Mouse (Mus musculus) lung, postnatal 36 days (tissue): Measurements from ENCODE around the gene Kank1.

Experiments used
- DNase-seq: peaks from one replicate; pipeline ENCODE4 v3.0.0; 2022; ENCODE audit warnings: mixed read lengths

Gene Kank1

DNA sequence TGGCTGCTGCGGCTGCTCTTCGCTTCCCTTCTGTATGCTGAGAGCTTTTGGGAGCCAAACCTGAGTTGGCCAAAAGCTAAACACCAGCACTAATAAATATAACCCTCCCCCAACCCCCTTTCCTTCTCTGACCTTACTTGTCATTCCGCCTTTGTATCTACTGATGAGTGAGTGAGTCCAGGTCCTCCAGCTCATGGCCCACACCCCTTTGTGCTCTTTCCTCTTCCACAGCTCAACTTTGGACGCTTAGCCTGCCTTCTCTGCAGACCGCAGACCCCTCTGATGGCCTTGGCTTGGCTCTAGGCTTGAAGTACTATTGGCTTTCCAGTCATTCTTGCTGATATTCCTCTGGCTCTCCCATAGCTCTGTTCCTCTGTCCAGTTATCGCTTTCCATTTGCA is 16.4 kb downstream of the Kank1 start:
- no peak for DNase-seq

DNA sequence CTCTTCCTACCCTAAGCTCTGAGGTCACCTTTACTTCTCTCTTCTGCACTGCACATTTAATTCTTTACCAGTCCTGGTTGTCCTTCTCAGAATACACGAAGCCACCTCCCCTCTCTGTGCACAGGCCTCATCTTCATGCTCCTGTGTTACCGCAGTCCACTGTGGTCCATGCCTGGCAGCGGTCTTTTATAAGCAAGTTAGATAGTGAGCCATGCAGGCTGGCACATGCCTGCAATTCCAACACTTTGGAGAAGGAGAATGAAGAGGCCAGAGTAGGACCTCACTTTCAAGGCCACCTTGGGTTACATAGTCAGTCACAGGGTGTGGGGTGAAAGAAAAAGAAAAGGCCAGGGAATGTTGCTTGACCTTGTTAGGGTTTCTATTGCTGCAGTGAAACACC is 16.9 kb downstream of the Kank1 start:
- no peak for DNase-seq

DNA sequence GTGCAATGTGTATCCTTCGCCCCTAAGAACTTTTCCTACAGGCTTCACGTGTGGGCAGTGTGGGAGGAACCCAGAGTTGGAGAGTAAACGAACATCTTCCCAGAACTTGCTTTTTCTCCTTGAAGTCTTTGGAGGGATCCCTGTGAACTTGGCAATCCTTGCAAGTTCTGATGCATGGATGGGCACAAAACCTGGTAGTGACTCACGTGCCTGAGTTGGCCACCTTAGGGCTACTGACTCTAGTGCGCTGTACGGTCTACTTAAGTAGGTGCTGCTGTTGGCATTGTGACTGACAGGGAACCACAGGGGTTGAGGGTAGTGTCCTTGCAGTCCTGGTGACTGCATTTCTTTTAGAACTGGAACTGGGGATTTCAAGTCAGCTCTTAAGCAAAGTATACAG is 21.5 kb downstream of the Kank1 start:
- no peak for DNase-seq

DNA sequence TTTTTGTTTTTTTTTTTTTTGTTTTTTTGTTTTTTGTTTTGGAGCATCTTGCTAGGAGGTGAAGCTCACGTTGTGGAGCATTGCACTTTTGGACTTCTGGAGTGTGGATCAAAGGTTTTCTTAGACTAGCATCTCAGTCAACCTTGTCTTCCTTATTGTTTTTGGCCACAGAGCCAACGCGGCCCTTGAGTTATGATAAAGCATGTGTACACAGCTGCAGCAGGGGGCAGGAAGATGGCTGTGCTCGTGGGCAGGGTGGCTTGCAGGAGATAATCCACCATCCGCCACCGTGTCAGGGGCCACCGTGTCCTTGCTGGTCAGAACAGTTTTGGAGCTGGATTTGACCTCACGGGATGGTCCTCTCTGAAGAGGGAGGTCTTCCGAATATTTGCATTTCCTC is 29.4 kb downstream of the Kank1 start:
- no peak for DNase-seq

DNA sequence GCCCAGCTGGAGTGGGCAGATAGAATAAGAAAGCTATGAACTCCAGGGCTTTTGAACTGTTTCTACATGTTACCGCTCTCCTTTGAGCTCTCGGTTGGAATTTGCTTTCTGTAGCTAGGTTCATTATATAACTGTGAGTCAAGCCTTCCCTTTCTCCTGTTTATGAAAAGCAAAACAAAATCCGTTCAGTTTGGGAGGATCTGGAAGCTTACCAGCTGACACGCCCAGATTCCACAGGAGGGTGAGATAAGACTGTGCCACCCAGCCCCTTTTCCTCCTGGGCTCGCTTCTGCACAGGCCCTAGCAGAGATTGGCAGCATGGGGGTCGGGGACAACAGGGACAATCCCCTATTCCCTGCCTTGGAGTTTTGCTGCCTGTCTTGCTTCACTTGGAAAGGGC is 30.5 kb downstream of the Kank1 start:
- peak; percentile 63 for DNase-seq

DNA sequence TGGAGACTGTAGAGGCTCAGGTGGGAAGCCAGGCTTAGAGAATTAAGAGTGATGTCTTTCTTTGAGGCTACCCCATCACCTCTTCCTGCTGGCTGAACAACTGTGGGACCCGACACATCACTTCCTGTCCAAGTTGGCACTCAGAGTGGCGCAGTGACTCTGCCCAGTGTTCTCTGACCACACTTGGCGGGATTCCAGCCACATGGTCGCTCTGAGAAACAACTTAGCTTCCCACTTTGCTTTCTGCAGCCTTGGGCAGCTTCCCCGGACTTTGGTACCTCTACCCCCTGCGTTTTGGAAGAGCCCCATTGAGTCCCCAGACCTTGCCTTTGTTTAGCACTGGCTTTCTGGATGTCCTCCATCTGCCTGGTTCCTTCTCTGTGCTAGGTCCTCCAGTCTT is 31.8 kb downstream of the Kank1 start:
- peak; percentile 64 for DNase-seq

DNA sequence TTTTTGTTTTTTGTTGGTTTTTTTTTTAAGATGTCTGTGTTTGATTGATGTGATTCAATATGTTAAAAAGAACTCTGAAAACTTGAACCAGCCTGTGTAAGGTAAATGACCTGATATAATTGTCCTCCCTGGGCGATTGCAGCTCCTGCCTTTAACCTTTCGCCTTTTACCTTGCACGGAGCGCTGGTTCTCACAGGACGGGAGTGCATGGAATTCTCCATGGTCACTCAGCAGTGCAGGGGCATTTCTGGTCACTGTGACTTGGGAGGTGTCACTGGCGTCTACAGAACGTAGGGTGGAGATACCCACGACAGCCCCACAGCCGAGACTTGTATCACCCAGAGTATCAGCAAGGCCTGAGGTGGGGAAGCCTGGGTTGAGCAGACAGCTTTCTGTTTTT is 34.8 kb downstream of the Kank1 start:
- no peak for DNase-seq

DNA sequence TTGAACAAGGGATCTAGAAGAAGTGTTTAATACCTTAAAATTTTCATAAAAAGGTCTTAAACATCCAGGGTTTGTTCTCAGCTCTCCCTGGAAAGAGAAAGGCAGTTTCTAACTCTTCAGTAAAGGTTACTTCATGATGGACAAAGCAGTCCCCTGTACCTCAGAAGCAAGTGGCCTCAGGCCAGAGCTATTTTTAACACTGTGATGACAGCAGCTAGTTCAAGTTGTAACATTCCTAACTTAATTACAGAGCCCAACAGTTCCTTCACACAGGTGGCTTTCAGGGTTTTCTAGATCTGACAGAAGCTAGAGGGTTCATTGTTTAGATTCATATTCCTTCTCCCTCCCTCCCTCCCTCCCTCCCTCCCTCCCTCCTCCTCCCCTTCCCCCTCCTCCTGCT is 36.4 kb downstream of the Kank1 start:
- DNase-seq = no peak

DNA sequence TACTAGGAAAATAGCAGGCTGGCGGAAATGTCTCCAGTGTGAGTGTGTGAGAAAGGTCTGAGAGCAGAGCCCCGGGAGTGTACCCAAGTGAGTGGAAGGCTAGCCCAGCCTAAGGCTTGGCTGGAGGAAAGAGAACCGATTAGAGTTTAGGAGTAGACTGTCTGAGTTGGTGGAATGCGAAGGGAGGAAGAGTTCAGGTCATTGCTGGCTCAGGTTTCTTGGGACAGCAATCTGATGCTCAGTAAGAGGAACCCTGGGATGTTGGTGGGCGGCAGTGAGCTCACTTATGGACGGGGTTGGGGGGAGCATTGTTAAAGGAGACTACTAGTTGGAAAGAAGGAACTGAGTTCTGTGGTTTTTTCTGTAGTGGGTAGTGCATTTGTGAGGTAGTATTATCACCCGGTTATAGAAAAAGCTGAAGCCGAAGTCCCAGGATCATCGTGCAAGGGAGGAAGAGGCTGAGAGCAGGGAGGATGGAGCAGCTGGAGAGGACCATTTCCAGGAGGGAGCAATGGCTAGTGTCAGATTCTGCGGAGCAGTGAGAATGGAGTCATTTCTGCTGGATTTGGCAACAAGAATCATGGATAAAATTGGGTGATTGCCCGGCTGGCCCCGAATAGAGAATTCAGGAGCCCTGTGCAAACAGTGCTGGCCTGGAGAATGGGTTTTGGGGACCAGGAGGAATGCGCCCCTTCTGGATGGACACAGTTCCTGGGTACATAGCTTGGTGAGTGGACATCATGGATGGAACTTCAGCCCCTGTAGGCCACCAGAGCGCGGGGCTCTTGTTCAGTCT is 40.0 kb downstream of the Kank1 start:
- DNase-seq = no peak

DNA sequence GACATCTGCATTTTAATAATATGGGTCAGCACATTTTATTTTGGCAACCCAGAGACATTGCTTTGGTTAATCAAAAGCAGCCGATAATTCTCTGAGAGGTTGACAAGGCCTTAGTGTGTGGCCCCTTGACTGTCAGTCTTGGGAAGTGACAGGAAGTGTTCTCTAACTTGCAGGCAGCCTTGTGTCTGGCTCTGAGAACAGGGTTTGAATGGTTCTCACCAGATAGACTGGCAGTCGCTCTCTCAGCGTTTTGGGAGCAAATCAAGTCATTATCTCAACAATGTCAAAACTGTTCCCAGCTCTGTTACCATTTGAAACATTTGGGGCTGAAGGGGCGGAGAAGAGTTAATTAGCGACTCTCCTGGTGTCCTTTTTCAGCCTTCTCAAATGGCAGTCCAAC is 41.0 kb downstream of the Kank1 start:
- DNase-seq = no peak

DNA sequence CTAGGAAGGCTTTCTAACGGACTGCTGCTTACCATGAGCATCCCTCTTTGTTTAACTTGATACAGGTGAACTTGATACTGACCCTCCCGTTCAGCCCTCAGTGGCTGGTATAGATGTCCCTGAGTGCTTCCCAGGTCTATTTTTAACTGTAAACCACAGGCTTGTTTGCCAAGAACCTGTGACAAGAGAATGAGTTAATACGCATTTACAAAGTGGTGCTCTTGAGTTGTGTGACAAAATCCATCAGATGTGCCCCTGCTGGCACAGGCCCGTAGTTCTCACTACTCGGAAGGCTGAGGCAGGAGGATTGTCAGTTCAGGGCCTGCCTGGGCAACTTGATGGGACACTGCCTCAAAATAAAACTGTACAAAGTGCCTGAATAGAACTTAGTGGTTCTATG is 42.8 kb downstream of the Kank1 start:
- no peak for DNase-seq

DNA sequence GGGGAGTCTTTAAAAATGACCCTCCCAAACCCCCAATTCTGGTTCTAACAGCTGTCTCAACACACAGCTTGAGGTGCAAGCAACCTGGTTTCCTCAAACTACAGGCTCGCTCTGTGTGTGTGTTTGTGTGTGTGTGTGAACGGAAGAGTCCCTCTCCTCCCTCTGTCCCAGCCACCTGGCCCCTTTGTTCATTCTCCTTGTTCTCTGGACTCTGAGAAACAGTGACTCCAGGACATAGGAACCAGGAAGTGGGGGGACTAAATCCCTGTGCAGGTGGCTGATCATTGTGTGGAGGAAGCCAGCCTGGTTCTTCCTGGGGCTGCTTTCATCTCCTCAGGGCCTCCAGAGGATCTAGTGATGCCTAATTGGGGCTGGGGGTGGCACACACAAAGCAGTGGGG is 46.9 kb downstream of the Kank1 start:
- no peak for DNase-seq

DNA sequence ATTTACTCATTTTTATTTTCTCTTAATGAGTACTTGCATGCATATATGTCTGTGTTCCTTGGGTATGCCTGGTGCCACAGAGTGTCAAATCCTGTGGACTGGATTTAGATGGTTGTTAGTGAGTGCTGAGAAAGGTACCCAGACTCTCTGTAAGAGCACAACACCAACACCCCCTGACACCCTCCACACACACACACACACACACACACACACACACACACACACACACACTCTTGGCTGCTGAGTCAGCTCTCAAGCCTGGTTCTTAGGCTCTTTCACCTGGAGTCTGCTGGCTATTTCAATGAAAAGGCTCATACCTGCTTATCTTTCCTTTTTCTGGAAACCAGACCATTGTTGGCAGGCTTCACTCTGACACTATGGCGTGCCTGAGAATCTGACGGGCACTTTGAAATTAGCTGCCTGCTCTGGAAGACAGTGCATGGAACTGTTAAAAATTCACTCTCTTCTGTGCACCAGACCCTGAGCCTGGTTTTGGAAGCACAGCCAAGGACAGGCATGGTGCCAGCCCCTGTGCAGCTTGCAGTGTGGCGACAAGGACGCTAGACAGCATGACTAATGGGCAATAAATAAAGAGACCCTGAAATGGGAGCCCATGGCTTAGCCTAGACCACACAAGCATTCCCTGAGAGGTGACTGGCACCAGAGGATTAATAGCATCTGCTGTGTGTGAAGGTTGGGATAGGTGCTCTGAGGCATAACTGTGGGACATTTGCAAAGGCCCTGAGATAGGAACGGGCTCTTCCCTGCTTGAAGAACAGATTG is 49.2 kb downstream of the Kank1 start:
- DNase-seq = no peak

DNA sequence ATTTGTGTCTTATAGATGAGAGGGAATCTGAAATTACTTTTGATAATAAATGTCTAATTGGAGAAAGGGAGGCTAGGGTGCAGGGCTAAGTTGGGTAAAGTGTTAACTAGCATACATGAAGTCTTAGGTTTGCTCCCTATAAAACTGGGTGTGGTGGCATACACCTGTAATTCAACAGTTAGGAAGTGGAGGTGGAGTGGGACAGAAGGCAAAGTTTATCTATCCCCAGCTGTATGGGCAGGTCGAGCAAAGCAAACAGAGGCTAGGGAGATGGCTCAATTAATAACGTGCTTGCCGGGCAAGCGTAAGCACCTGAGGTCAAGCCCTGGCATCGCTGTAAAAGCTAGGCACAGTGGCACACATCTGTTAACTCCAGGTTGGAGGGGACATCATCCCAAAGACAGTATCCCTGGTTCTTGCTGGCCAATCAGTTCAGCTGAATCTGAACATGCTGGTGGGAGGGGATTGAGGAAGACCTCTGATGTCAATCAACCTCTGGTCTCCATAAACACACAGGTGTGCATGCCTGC is 54.3 kb downstream of the Kank1 start:
- no peak for DNase-seq

DNA sequence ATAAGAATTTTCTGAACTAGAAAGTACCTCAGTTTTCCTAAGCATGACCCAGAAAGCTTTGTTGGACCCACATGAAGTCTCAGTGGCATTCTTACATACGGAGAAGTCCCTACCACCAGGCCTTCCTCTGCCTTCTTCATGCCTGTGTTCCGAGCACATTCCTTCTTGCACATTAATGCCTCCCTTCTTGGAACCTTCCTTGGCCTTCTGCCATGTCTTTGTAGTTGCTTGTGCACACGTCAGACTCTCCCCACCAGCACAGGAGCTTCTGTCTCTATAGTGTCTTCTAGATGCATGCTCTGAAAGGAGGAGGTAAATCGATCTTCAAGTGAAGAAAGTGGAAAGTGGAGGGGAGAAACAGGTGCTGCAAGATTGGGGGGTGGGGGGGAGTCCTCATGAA is 58.4 kb downstream of the Kank1 start:
- DNase-seq = no peak

DNA sequence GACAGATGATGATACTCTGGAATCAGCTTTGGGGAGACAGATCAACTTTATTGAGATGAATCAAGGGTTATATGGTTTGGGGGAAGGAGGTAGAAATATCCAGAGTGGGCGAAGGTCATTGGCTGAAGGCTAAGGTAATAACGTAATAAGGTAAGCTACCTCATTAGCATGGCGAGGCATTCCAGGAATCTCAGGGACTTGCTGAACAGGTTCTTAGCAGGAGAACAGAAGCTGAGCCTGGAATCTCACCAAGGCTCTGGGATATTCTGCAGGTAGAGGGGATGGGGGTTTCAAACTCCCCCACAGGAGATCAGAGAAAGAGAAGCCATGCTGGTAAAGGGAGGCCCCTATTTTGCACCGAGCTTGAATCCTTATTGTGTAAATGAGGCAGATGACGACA is 60.5 kb downstream of the Kank1 start:
- peak; percentile 33 for DNase-seq

DNA sequence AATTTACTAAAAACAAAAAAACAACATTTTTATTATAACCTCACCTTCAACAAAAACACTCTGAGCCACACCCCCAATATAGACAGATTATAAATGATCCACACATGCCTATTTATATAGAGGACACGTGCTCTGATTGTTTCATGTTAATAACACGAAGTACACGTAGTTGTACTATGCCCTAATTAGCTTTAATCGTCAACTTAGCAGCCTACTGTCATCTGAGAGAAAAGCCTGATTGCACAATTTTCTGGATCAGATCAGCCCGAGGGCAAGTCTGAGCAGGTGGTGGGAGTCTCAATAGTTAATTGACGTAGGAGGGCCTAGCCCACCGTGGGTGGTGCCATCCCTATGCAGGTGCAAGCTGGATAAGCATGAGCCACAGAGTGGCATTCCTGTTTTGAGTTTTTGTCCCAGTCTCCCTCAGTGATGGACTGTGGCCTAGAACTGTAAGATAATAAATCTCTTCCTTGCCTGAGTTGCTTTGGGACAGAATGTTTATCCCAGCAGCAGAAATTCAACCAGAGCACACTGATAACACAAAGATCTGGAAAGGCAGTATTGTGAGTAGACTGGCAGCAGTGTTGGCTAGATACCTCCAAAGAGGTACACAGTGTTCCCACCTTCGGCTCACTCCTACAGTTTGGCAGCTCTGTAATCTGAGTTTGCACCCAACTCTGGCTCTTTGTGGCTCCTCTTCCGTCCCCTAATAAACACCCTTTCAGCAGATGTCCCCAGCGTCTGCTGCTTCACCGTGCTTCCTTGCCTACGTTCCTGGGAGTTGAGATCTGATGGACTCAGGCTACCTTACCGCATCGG is 63.3 kb downstream of the Kank1 start:
- DNase-seq = no peak

DNA sequence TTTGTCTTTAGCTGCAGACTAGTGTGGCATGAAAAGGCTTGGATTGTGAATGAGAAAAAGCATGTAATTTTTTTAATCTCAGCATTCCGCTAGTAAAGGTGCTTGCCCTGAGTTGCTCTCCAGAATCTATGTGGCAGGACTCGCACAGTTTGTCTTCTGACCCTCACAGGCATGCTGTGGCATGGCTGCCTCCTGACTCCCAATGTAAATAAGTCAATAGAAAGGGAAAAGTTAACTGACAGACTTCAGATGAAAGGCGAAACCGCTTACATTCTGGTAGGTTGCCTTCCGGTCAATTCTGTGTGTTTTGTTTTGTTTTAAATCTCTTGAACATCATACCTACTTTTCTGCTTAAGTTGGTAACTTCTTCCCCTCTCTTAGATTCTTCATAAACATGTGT is 64.4 kb downstream of the Kank1 start:
- no peak for DNase-seq

DNA sequence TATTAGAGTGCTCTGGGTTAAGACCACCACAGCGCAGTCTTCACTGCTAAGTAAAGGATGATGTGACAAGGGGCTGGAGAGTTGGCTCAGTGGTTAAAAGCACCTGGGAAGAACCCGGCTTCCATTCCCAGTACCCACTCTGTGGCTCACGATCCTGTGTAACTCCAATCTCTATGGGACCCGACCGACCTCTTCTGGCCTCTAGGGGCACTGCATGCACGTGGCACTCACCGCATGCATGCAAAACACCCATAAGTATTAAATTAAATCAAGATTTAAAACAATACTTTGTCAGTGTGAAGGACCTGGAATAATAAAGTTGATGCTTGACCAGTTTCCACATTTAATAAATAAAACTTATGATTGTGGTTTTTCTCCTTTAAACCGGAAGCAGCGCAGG is 69.5 kb downstream of the Kank1 start:
- no peak for DNase-seq

DNA sequence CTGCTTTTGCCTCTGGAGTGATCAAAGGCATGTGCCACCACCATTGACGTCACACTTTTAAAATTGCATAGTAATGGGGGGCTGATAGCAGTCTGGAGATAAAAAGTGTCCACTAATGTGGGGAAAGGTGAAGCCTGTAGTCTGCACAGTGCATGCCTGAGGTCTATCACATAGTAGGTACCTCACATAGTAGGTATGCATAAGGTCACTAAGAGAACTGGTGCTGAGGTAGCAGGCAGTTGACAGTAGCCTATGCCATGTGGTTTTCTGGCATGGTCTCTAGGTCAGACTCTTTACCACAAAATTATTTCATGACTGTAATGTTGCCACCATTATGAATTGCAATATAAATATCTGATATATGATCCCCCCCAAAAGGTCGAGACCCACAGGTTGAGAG is 71.4 kb downstream of the Kank1 start:
- DNase-seq = no peak

DNA sequence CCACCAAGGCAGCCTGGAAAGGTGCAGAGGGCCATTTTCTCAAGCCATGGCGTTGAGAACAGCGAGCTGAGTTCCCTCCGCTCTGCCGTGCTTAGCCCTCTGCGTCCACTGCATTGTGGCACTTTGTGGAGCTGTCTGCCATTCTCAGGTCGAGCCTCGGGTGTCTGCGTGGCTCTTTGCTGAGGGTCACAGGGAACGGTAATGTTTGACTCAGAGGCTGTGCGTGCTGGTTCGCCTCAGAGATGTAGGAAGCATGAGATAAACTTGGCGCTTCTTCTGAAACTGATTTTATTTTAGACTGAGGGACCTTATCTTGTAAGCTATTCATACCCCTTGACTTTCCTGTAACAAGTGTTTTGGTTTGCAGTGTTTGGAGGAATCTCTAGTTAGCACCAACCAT is 72.0 kb downstream of the Kank1 start:
- no peak for DNase-seq

DNA sequence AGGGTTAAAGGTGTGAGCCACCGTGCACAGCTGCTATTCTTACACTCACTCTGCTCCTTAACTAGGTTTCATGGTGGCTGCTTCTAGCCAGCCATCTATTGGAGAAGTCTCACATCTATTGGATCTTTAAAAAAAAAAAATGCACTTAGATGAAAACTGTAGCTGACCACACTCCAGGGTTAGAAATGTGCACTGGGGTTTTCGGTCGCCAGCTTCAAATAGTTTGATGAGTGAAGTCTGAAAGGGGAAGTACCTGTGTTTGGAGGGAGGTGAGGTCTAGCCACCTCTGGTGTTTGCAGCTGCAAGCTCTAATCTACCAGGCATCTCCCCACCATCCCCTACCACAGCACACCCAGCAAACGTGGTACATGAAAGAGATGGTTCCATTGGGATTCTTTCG is 74.2 kb downstream of the Kank1 start:
- no peak for DNase-seq

DNA sequence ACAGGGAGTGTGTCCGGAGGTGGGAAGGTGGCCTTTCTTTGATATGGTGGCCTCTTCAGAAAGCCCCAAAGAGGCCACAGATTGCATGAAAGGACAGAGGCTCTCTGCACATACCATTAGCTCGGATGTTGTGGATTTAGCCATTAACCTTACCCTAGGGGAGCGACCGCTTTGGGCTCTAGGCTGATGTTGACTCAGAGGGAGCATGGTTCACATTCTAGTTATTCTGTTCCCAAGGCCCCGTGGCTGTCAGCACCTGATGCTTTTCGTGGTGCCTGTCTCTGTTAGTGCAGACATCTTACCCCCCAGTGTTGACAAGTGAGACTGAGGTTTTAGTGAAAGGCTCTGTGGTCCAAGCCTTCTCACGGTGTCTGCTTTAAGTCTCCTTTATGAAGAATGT is 74.9 kb downstream of the Kank1 start:
- no peak for DNase-seq
